Mouse (Mus musculus) urinary bladder, postnatal 4 days (tissue): ENCODE data around the gene Lmcd1.
A peak's percentile ranks its signal among the peaks of the same experiment; 100 is the strongest.

Experiments used
- DNase-seq, 2 experiments: peaks; one replicate each; pipeline ENCODE4 v3.0.0; 2021 to 2022; ENCODE audit warnings: low spot score in 2 of 2

Lmcd1 gene

DNA sequence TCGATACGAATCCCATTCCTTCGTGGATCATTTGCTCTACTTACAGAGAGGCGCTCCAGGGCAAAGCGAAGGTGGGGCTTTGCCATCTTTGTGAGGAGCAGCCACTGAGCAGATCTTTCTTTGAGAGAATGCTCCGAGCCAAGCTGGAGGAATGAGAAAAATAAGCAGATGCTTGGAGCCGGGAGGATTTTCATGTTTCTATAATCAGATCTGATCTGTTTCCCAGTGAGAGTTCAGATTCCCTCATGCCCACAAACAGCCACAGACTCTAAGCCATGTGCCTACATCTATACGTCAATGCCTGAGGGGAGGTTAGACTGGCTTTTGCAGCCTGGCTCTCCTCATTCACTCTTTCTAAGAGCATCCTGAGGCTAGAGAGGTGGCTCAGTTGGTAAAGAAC lies 87.1 kb downstream of the Lmcd1 start:
- DNase-seq: no peak

DNA sequence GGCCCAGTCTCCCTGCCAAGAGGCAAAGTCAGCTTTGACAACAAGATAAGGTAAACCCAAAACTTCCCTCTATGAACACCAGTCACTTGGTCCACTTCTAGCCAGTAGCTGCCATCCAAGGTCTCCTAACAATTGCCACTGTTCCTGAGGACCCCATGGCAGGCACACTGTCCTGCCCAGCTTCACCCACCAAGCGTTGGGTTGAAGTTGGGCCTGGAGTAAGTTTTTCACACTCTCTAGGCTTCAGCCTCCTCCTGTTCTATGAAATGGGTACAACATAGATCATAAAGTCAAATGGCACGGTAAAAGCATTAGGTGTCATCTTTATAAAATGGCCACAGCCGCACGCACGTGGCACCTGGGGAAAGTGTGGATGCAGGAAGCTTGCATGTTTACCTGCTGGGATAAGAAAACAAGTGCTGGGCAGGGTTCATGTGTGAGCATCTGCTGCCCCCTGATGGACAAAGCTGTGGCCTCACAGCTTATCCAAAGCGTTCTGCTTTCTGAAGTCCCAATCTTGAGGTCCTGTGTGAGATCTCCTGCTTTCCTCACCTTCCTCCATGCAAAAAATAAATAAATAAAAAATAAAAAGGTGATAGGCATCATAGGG lies 88.9 kb downstream of the Lmcd1 start:
- peak; percentile 51 to 72 for DNase-seq

DNA sequence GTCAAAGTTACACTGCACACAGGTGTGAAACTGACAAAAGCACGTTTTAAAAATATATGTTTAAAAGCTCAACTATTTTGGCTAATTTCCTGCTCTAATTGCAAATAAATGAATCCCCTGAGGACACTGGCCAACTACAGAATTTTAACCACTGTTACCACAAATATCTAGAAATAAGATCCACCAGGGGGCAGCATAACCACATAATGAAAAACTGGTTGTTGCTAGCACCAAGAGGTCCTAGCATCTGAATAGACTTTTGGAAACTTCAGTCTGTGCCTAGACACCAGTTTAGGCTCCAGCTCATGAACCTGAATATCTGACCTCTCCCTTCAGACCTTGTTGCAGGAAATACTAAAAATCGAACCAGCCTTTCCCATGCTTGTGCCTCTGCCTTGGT lies 91.0 kb downstream of the Lmcd1 start:
- no peak for DNase-seq

DNA sequence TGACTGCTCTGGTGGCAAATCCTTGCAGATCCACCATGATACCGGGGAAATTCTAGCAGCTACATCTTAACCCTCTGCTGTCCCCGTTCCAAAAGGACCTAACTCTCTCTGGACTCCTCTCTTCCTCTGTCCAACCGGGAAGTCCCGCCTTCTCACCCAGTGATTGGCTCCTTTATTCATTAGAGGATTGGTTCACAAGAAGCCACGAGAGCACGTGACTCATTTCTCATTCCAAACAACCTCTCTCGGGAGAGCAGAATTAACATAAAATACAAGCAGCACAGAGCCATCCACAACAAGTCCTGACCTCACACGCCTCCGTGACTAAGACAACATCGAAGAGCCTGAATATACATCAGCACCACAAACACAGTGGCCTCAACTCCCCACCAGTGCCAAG lies 91.7 kb downstream of the Lmcd1 start:
- DNase-seq: no peak

DNA sequence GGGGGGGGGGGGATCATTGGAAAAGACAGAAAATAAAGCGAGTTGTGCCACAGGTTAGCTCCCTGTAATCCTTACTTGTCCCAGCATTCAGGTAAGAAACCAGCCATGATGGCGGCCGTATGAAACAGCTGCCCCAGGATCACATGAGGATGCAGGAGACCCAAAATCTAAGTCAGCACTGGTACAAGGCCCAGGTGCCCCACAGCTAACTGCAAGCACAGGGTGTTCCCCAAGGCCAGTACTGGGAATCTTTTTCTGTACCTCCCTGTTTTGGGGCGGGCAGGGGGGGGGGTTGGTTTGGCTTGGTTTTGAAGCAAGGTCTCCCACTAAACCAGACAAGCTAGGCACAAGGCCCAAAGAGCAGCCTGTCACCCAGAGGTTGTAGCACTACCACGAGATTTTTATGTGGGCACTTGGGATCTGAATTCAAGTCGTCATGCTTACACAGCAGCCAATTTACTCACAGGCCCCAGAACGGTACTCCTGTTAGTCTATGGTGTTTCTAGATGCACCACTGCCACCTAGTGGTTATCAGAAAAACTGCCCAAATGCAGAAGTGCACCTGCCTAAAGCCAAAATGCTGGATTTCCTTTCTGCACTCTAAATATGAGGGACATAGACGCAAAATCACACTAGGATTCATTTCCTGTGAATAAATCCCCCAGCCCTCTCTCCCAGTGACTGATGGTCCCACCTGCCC lies 100.5 kb downstream of the Lmcd1 start:
- DNase-seq: no peak

DNA sequence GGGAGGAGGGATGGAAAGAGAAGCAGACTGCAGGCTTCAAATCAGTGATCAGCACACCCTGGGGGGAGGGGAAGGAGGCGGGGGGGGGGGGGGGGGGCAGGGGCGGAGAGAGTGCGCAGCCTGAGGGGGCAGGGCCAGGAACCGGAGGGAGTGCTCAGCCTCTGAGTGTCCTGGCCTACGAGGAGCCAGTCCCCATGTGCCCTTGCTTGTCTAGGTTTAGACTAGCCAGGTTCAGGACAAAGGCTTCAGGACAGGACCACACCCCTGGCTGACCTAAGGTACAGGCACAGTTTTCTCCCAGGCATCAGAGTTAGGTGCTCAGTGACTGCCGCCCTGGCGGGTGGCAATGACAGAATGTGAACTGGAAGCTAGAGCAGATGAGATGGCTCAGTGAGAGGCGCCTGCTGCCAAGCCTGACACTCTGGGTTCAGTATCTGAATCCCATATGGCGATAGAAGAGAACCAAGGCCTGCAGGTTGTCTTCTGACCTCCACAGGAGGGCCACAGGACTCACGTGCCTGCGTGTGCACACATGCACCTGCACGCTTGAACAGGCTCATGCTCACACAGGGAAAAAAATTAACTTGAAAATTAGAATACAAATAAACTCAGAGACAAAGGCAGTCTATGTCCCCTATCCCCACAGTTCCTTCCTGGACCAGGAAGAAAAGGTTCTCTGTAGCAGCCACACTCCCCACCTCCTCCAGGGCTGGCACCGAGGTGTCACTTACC lies 102.3 kb downstream of the Lmcd1 start:
- no peak for DNase-seq

DNA sequence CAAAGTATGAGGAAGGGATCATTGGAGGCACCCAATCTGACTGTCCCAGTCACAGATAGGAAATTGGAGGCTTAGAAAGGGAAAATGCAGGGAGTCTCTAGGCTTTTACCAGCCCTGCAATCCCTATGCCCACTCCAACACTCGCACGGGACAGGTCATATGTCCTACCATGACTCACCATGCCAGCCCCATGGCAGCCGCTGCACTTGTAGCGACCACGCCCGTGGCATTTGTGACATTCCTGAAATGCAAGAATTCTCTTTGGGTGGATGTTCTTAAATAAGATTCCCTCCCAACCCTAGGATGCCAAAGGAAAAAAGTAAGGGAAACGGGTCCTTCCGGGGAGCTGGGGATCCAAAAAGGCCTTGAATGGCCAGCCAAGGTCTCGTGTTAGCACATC lies 105.5 kb downstream of the Lmcd1 start:
- DNase-seq: no peak
